Mouse (Mus musculus): ENCODE data around the gene Snai1. TPM values are rescaled to one million over a fixed set of nuclear protein-coding genes. Genes with fewer than 3 reads are reported as not detected.
A peak's percentile ranks its signal among the peaks of the same experiment; 100 is the strongest.

Snai1 gene
- 1.9 TPM in 1 of 2 replicates, not detected in the other for polyA plus RNA-seq (2011; ENCODE audit: insufficient read depth, insufficient read length, low replicate concordance, missing spikeins)

DNA sequence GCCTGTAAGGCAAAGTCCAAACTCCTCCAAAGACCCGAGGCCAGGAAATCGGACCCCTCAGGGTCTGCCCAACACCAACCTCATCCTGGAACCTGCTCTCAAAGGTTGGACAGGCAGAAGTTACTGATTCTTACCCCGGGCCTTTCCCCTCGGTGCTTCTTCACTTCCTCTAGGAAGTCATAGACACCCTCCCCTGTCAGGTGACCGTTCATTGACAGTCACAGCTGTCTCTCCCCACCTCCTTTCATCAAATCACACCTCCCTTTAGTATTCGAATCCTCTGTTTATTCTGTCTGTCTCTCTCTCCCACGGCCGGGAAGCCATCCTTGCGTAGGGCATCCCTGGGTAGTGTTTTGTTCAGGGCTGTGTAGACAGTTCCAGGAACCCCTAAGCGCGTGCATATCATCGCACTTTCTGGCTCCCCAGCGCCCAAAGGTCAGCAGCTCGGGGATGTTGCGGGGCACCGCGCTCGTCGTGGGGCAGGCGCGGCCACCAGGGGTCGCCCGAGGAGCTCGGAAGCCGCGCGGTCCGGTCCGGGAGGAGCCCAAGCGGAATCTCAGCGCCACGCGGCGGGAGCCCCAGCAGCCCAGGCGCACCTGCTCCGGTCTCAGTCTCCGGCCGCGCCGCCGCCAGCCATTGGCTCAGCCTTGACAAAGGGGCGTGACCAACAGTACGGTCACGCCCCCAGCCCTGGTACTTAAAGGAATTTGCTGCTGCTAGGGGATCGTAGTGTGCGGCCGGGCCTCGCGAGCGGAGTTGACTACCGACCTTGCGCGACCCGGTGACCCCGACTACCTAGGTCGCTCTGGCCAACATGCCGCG lies at the start of gene Snai1:
Gene Snai1 (plus strand): TSS at position 720 of the 822 bp plus-strand sequence.
- under 1% methylated on average over 58 of the region's 58 CpGs for WGBS
- peak within 1 kb of the TSS; percentile 68 for H3K27ac ChIP-seq (ENCODE audit: control insufficient read depth, insufficient read depth, low read depth, low read length, poor library complexity)
- TF ChIP-seq CTCF (IDR thresholded peaks at IDR 0.05; ENCODE audit: control insufficient read depth, insufficient read depth, low read length): peak; percentile 66
- peak; percentile 71; the same call in 1 of the 2 replicates for TF ChIP-seq POLR2A (IDR thresholded peaks at IDR 0.05; ENCODE audit: borderline replicate concordance, control insufficient read depth, low read depth, low read length)

DNA sequence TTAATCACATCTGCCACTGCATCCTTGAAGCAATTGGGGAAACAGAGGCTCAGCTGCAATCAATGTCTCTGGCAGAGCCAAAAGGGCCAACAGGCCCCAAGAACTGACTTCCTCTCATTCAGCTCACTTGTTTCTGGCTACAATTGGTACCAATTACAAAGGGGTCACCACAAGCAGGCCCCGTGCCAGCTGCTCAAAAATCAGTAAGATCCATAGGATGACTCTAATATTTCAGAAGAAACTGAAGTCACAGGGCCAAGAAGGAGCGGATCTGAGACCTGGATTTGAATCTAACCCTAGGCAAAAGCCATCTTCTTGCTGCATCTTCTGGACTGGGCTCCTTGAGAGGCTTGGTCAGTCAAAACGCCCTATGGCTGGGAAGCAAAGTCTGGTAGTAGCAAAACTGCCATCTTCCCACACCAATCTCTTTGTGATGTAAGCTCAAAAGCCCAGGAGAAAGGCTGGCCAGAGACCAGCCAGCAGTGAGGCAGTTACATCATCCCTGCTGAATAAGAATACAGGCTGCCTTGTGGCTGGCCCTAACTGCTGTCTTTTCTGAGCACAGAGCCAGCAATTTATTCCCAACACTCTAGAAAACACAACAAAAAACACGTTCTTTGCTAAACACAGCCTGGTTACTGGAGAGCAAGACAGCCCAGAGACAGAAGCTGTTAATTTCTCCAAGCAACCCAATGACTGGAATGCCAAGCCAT lies 47.0 kb upstream of the Snai1 start:
- H3K4me3 ChIP-seq (replicated peaks; ENCODE audit: control insufficient read depth, low read depth, low read length): no peak overlapping the region
- H3K27ac ChIP-seq (ENCODE audit: control insufficient read depth, insufficient read depth, low read depth, low read length, poor library complexity): no peak overlapping the region
- no peaks in the 10 kb centered on the region; the same call in 1 of the 2 replicates for H3K4me1 ChIP-seq (ENCODE audit: control insufficient read depth, insufficient read depth, low read length)
- 75% methylated on average over 4 of the region's 4 CpGs for WGBS
- TF ChIP-seq CTCF (IDR thresholded peaks at IDR 0.05; ENCODE audit: control insufficient read depth, insufficient read depth, low read length) (no peak), POLR2A (IDR thresholded peaks at IDR 0.05; ENCODE audit: borderline replicate concordance, control insufficient read depth, low read depth, low read length) (no peak)

More for the DNA sequence above, at the start of gene Snai1:
- no peaks in the 10 kb centered on the region; the same call in 1 of the 2 replicates for H3K4me1 ChIP-seq (ENCODE audit: control insufficient read depth, insufficient read depth, low read length)
- peak within 1 kb of the TSS; percentile 56 for H3K4me3 ChIP-seq (replicated peaks; ENCODE audit: control insufficient read depth, low read depth, low read length)

DNA sequence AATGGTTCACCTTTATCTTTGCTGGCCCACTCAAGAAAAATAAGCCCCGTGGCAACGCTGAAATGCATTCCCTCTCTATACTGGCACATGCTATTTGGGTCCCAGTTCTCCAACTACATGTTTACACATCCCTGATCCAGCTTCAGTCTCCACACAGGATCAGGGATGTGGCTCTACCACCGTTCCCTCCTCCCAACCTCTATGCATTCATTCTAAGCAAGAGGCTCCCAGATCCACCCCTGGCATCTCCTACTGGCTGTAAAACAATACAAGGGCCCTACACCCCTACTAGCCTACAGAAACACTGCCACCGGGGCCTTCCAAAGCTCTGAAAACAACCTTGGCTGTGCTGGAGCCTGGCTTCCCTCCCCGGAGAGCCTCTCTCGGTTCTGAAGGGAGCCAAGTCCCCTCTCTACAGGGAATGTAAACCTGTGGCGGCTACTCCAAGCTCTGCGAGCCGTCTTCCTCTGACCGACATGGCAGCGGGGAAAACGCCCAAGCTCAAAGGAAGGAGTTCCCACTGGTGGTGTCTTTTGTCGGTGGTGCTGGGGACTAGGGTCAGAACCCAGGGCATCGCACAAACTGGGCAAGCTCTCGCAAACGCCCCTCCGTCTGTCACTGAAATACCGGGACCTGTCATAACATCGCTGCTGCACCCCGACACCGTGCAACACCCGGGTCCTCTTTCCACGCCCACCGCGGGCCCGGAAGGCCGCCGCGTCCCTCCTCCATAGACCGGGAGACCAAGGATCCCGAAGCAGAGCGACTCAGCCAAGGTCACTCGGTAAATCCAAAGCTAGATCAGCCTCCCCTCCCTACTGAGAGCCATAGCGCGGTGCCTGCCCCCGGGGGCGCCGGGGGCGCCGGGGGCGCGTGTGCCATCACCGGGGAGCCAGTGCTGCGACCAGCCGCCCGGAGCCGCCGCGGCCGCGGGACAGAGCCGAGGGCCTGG lies 46.0 kb upstream of the Snai1 start, which contains the start of gene Rnf114:
Gene Rnf114 (plus strand): TSS at position 889 of the 952 bp plus-strand sequence.
- Histone ChIP-seq H3K4me3 (replicated peaks; ENCODE audit: control insufficient read depth, low read depth, low read length) (peak within 1 kb of the TSS; percentile 97), H3K4me1 (ENCODE audit: control insufficient read depth, insufficient read depth, low read length) (no peaks in the 10 kb centered on the region; the same call in 1 of the 2 replicates), H3K27ac (ENCODE audit: control insufficient read depth, insufficient read depth, low read depth, low read length, poor library complexity) (peak within 1 kb of the TSS; percentile 100)
- TF ChIP-seq CTCF (IDR thresholded peaks at IDR 0.05; ENCODE audit: control insufficient read depth, insufficient read depth, low read length): no peak
- TF ChIP-seq POLR2A (IDR thresholded peaks at IDR 0.05; ENCODE audit: borderline replicate concordance, control insufficient read depth, low read depth, low read length): no peak
- WGBS: 3% methylated on average over 52 of the region's 52 CpGs

DNA sequence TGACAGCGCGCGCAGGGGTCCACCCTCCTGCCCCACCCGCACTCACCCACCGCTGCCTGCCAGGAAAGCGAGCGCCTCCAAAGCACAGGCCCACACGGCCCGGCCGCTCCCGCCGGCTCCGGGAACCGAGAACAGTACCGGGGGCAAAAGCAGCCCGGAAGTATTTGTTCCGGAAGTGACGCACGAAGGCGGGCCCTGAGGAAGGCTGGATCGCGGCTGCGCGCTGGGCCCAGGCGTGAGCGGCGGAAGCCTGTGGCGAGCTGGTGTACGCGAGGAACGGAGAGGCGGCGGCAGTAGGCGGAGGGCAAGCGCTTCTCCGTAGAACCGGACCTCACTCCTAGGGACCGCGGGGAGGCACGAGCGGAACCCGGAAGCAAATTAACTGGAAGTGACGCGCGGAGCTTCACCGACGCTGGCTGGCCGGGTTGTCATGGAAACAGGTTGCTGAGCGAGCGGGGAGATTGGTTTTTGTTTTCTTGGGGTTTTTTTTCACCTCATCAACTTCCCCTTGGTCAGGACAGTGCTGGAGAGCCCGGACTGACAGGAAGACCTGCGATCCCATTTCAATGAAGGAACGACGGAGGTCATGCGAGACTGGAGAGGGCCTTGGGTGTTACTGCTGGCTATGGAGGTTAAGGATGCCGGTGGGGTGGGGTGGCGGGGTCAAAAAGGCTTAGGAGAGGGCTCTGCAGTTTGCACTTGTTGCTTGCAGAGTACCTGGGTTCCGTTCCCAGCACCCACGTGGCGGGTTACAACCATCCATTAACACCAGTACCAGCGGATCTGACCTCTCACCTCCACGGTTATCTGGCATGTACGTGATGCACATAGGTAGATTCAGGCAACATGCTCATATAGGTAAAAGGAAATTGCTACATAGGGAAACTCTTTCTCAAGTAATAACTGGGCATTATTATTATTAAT lies 45.0 kb upstream of the Snai1 start, which contains the start of gene Spata2:
Gene Spata2 (minus strand): TSS at position 175 of the 924 bp plus-strand sequence.
- H3K27ac ChIP-seq (ENCODE audit: control insufficient read depth, insufficient read depth, low read depth, low read length, poor library complexity): peak within 1 kb of the TSS; percentile 100
- H3K4me1 ChIP-seq (ENCODE audit: control insufficient read depth, insufficient read depth, low read length): no peaks in the 10 kb centered on the region; the same call in 1 of the 2 replicates
- WGBS: 2% methylated on average over 63 of the region's 63 CpGs
- TF ChIP-seq POLR2A (IDR thresholded peaks at IDR 0.05; ENCODE audit: borderline replicate concordance, control insufficient read depth, low read depth, low read length): peak; percentile 80; the same call in 1 of the 2 replicates
- no peak for TF ChIP-seq CTCF (IDR thresholded peaks at IDR 0.05; ENCODE audit: control insufficient read depth, insufficient read depth, low read length)
- H3K4me3 ChIP-seq (replicated peaks; ENCODE audit: control insufficient read depth, low read depth, low read length): peak within 1 kb of the TSS; percentile 97

DNA sequence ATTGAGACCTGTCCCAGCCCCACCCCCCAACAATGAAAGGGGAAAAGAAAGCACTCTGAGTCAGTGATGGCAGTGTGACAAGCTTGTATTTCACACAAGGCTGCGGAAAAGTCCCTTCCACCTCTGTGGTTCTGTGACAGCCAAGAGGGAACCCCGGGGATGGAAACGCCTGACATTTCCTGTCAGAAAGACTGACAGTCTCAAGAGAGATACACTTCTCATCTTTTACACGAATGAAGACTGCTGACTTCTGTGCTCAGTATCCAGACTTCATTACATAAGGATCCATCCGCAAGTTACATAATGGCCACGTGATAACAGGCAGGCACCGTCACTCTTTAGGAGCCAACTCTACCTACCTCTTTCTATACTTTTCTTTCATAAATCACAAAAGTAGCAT lies 41.6 kb upstream of the Snai1 start:
- no peak overlapping the region for H3K4me3 ChIP-seq (replicated peaks; ENCODE audit: control insufficient read depth, low read depth, low read length)
- no peaks in the 10 kb centered on the region; the same call in 1 of the 2 replicates for H3K4me1 ChIP-seq (ENCODE audit: control insufficient read depth, insufficient read depth, low read length)
- TF ChIP-seq CTCF (IDR thresholded peaks at IDR 0.05; ENCODE audit: control insufficient read depth, insufficient read depth, low read length) (no peak), POLR2A (IDR thresholded peaks at IDR 0.05; ENCODE audit: borderline replicate concordance, control insufficient read depth, low read depth, low read length) (no peak)
- H3K27ac ChIP-seq (ENCODE audit: control insufficient read depth, insufficient read depth, low read depth, low read length, poor library complexity): no peak overlapping the region
- 33% methylated on average over 7 of the region's 7 CpGs for WGBS

DNA sequence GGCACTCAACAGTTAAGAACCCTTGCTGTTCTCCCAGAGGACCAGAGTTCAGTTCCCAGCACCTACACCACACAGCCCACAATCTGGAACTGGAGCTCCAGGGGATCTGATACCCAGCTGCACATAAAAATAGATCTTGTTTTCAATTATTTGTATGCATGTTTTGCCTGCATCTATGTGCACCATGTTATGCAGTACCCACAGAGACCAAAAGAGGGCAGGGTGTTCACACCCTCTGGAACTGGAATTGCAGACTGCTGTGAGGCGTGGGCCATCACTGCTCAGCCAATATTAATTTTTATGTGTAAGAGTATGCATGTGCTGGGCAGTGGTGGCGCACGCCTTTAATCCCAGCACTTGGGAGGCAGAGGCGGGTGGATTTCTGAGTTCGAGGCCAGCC lies 40.7 kb upstream of the Snai1 start:
- Histone ChIP-seq H3K4me1 (ENCODE audit: control insufficient read depth, insufficient read depth, low read length) (no peaks in the 10 kb centered on the region), H3K4me3 (replicated peaks; ENCODE audit: control insufficient read depth, low read depth, low read length) (no peak overlapping the region), H3K27ac (ENCODE audit: control insufficient read depth, insufficient read depth, low read depth, low read length, poor library complexity) (no peak overlapping the region)
- TF ChIP-seq POLR2A (IDR thresholded peaks at IDR 0.05; ENCODE audit: borderline replicate concordance, control insufficient read depth, low read depth, low read length): no peak
- peak; percentile 68 for TF ChIP-seq CTCF (IDR thresholded peaks at IDR 0.05; ENCODE audit: control insufficient read depth, insufficient read depth, low read length)
- WGBS: 66% methylated on average over 5 of the region's 5 CpGs

Data from bone marrow, adult 2 months (tissue).